Mouse (Mus musculus) megakaryocyte, embryonic 14.5 days (primary cell): ENCODE results near the gene Rps2. TPM values are rescaled to one million over a fixed set of nuclear protein-coding genes. Genes with fewer than 3 reads are reported as not detected.
"Not testable (repeated sequence)": the region's sequence is repeated elsewhere in the genome, so short reads cannot be mapped to it uniquely, and the experiment has no call there.

Experiments used
- H3K27me3 ChIP-seq: replicated peaks from 2 replicates; pipeline ENCODE3; 2012; ENCODE audit warnings: inconsistent platforms
- H3K36me3 ChIP-seq: replicated peaks from 2 replicates; pipeline ENCODE3; 2012; ENCODE audit warnings: low read length, inconsistent platforms, mixed read lengths
- H3K4me1 ChIP-seq: 2 replicates; pipeline ENCODE4 v1.6.1; 2012; ENCODE audit warnings: inconsistent platforms
- H3K4me3 ChIP-seq: replicated peaks from 2 replicates; pipeline ENCODE3; 2012; ENCODE audit warnings: moderate library complexity, mild to moderate bottlenecking, inconsistent platforms
- H3K9me3 ChIP-seq: 2 replicates; pipeline ENCODE4 v1.6.1; 2012; ENCODE audit warnings: inconsistent platforms
- FLI1 ChIP-seq: IDR thresholded peaks from 2 replicates; pipeline ENCODE4 v1.6.1; 2012; ENCODE audit warnings: low read length, inconsistent platforms, mixed read lengths
- GATA1 ChIP-seq: IDR thresholded peaks from 3 replicates; pipeline ENCODE4 v1.6.1; 2012; ENCODE audit warnings: mixed read lengths, low read length, inconsistent platforms, borderline replicate concordance
- polyA plus RNA-seq: library from polyadenylated mRNA; stranded (reverse); fragments of >175 nt; gene quantifications from 2 replicates; pipeline ENCODE4 v1.2.3, GENCODE M21; 2012; ENCODE audit warnings: low replicate concordance; ENCODE audit not compliant: insufficient read depth

The Rps2 gene
- polyA plus RNA-seq, result 653 and 1,069 TPM in 2 replicates

DNA sequence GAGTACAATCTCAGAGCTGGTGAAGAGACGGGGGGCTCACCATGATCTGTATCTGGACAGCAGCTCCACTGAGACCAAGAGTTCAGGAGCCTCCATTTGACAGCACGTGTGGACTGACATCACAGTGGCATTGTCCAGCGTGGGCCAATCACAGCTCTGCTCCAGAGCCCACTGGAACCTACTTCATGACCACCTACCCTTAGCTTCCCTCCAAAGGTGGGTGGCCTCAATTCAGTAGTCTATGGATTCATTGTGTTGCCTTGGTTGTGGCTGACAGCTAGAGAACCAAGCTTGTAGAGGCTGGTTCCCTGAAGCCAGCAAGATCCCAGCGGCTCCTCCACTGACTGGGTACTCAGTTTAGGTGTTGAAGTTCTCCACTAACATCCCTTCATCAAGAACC is at the start of gene Rps2, which contains the start of gene Rnf151:
Rps2 (plus strand) TSS at position 174 of the 400 bp plus-strand sequence.
Rnf151 (minus strand) TSS at position 121 of the 400 bp plus-strand sequence.
- peaks cover 52% of the 10 kb centered on the region for H3K36me3 ChIP-seq
- no peaks in the 10 kb centered on the region for H3K27me3 ChIP-seq
- H3K4me3 ChIP-seq, result peak within 1 kb of the TSS; percentile 70
- no peaks in the 10 kb centered on the region for H3K9me3 ChIP-seq
- peaks cover 32% of the 10 kb centered on the region for H3K4me1 ChIP-seq
- TF ChIP-seq GATA1, result no peak
- TF ChIP-seq FLI1, result no peak

DNA sequence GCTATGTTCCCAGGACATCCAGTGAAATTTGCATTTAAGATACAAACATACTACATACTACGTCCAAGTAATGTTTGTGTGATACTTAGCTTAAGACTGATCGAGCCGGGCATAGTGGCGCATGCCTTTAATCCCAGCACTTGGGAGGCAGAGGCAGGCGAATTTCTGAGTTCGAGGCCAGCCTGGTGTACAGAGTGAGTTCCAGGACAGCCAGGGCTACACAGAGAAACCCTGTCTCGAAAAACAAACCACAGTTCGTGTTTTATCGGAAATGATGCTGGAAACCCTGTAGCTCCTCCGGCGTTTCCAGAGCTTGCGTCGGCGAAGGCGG is 48.7 kb upstream of the Rps2 start:
- Histone ChIP-seq H3K4me1 (peaks cover 58% of the 10 kb centered on the region), H3K36me3 (peaks cover 12% of the 10 kb centered on the region), H3K4me3 (peak overlapping the region; percentile 100)
- not testable (repeated sequence) for H3K9me3 ChIP-seq, H3K27me3 ChIP-seq

DNA sequence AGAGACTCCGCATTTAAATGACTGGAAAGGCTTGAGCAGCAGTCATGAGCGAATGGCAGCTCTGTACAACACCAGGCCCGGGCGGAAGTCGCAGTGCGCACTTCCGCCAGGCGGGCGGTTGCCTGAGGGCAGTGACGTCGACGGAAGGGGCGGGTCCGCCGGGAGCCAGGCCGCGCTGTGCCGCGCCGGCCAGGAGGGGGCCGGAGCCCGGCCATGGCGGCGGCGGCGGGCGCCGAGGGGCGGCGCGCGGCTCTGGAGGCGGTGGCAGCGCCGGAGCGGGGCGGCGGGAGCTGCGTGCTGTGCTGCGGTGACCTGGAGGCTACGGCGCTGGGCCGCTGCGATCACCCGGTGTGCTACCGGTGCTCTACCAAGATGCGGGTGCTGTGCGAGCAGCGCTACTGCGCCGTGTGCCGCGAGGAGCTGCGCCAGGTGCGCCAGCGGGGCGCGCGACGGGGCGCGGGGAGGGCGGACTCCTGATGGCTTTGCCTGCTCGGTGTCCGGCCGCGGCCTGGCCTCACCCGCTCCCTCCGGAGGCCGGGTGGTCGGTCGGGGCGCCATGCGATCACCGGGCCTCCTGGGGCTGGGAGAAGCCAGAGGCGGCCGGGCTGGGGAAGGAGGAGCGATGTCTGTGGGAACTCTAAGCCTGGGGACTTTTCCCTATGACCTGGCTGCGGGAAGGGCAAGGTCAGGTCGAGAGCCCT is 48.2 kb upstream of the Rps2 start, which contains the start of gene Zfp598:
Zfp598 (plus strand) TSS at position 143 of the 701 bp plus-strand sequence.
- peaks cover 15% of the 10 kb centered on the region for H3K36me3 ChIP-seq
- peaks cover 63% of the 10 kb centered on the region for H3K4me1 ChIP-seq
- no peaks in the 10 kb centered on the region for H3K9me3 ChIP-seq
- H3K4me3 ChIP-seq, result peak within 1 kb of the TSS; percentile 100
- TF ChIP-seq FLI1 (peak; percentile 49; the same call in 1 of the 2 replicates), GATA1 (no peak)
- peaks cover 2% of the 10 kb centered on the region for H3K27me3 ChIP-seq

DNA sequence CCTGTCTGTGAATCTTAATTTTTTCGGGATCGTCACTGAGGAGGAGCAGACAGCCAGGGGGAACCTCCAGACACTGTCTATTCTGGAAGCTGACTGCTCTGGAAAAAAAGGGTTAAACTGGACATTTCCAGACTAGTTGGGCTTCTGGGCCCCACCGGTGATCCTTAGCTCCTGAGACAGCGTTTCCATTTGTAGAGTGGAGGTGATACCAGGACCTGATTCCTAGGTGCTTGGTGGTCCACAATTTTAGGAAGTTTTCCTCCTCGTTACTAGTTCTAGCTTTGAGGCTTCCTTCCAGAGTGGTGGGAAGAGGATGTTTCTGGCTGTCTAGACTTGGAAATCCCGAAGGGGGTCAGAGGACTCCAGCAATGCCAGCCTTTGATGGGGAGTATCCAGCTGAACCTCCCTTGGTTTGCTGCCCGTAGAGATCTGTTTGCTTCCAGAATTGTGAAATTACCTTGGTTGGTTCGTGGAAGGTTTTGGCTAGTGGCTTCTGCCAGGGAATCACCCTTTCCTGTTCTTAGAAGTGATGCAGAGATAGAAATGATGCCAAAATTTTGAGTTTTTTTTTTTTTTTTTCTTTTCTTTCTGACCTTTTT is 47.6 kb upstream of the Rps2 start:
- Histone ChIP-seq H3K27me3 (peaks cover 2% of the 10 kb centered on the region), H3K9me3 (no peaks in the 10 kb centered on the region), H3K36me3 (peaks cover 15% of the 10 kb centered on the region), H3K4me3 (peak overlapping the region; percentile 100), H3K4me1 (peaks cover 65% of the 10 kb centered on the region)
- TF ChIP-seq GATA1 (no peak), FLI1 (no peak)

DNA sequence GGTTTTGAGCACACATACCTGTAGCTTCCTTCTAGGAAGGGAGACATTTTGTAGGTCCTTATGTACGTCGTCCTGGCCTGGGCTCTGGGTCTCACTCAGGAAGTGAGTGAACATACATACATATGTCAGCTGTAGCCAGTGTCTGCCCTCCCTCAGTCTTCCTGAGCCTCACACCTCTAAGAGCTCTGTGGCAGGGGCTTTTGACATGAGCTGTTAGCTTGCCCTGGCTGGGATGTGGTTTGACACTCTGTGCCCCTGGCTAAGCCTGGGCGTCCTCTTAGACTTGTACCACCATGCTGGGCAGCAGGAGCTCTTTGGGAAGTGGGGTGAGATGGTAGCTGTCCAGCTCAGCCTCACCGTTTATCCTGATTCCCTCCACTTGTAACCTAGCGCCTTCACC is 46.6 kb upstream of the Rps2 start:
- Histone ChIP-seq H3K4me1 (peaks cover 75% of the 10 kb centered on the region), H3K36me3 (peaks cover 23% of the 10 kb centered on the region), H3K4me3 (peak overlapping the region; percentile 100), H3K27me3 (no peaks in the 10 kb centered on the region), H3K9me3 (no peaks in the 10 kb centered on the region)
- TF ChIP-seq FLI1 (no peak), GATA1 (no peak)

DNA sequence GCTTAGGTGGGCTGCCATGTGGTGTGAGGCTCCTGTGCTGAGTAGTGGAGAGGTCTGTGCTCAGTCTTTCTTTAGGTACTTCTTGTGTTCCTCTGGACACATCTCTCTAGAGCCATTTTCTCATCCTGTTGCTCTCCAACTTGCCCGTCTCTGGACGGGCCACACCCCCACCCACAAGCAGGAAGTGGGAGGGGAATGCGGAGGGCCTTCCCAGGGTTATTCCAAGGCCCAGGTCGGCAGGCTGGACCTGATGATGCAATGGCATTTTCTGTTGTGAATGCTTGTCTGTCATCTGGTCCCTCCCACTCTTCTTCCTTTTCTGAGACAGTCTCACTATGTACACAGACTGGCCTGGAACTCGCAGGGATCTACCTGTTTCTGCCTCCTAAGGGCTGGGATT is 45.8 kb upstream of the Rps2 start:
- TF ChIP-seq FLI1, result no peak
- TF ChIP-seq GATA1, result no peak
- peaks cover 31% of the 10 kb centered on the region for H3K36me3 ChIP-seq
- H3K4me1 ChIP-seq, result peaks cover 74% of the 10 kb centered on the region
- H3K9me3 ChIP-seq, result no peaks in the 10 kb centered on the region
- H3K4me3 ChIP-seq, result peak overlapping the region; percentile 100
- no peaks in the 10 kb centered on the region for H3K27me3 ChIP-seq

DNA sequence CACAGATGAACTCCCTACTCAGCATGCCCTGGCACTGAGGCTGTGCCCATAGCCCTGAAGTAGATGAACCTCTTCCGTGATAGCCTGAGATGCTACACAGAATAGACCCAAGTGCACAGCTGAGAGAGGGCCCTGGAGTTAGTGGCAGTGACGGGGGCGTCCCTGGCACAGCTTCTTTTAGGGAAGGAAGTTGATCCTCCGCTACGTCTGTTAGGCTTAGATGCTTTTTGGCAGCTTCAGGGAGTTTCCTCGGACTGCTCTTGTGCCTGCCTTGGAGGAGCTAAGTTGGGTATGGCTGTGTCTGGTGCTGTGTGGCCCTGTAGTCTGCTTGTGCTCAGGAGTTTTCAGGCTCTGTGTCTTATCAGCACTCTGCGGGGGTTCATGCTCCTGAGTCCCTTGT is 43.6 kb upstream of the Rps2 start:
- no peaks in the 10 kb centered on the region for H3K9me3 ChIP-seq
- no peaks in the 10 kb centered on the region for H3K27me3 ChIP-seq
- peaks cover 52% of the 10 kb centered on the region for H3K36me3 ChIP-seq
- no peak overlapping the region for H3K4me3 ChIP-seq
- no peak for TF ChIP-seq FLI1
- no peak for TF ChIP-seq GATA1
- peaks cover 59% of the 10 kb centered on the region for H3K4me1 ChIP-seq

DNA sequence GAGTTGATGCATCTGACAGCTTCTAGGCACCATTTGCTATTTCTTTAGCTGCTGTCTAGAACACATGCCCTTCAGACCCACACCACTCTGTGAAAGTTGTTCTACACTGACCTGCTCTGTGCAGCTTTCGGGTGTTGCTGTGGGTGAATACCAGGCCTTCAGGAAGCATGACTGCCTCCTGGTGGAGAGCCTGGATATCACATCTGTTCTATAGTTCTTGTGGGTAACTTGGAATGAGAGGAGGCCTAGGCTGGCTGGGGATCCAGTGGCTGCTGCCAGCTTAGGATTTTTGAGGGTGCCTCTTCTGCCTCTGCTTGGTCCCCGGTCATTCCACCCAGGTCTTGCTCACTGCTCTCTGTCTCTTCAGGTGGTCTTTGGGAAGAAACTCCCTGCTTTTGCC is 41.7 kb upstream of the Rps2 start:
- H3K4me1 ChIP-seq, result peaks cover 49% of the 10 kb centered on the region
- no peaks in the 10 kb centered on the region for H3K9me3 ChIP-seq
- H3K27me3 ChIP-seq, result no peaks in the 10 kb centered on the region
- H3K36me3 ChIP-seq, result peaks cover 71% of the 10 kb centered on the region
- H3K4me3 ChIP-seq, result no peak overlapping the region
- TF ChIP-seq FLI1 (no peak), GATA1 (no peak)

DNA sequence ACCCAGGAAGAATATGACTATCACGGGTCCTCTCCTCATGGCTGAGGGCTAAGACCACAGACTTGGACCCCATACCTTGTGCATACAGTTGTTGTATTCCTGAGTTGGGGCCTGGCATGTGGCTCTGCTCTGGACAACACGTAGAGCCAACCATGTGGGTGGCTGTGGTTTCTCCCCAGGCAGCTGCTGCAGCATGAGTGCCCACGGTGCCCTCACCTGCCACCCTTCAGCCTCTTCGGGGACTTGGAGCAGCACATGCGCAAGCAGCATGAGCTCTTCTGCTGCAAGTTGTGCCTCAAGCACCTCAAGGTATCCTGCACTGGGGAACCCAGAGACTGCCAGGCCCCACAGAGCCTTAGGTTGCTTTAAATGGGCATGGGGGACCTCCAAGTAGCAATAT is 41.0 kb upstream of the Rps2 start:
- Histone ChIP-seq H3K9me3 (no peaks in the 10 kb centered on the region), H3K36me3 (peaks cover 78% of the 10 kb centered on the region), H3K27me3 (no peaks in the 10 kb centered on the region), H3K4me3 (no peak overlapping the region), H3K4me1 (peaks cover 42% of the 10 kb centered on the region)
- no peak for TF ChIP-seq GATA1
- no peak for TF ChIP-seq FLI1

DNA sequence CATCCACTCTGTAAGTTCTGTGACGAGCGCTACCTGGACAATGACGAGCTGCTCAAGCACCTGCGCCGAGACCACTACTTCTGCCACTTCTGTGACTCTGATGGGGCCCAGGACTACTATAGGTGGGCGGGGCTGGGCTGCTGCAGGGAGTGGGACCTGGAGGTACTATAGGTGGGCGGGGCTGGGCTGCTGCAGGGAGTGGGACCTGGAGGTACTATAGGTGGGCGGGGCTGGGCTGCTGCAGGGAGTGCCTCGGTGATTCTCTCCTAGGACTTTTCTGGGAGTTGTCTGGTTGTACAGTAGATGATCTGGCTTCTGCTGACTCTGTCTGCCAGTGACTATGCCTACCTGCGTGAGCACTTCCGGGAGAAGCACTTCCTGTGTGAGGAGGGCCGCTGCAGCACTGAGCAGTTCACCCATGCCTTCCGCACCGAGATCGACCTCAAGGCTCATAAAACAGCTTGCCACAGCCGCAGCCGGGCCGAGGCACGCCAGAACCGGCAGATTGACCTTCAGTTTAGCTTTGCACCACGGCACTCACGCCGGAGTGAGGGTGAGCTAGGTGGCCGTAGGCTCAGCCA is 40.3 kb upstream of the Rps2 start:
- H3K36me3 ChIP-seq, result peaks cover 84% of the 10 kb centered on the region
- H3K27me3 ChIP-seq, result no peaks in the 10 kb centered on the region
- no peaks in the 10 kb centered on the region for H3K9me3 ChIP-seq
- no peak for TF ChIP-seq GATA1
- TF ChIP-seq FLI1, result no peak
- H3K4me3 ChIP-seq, result no peak overlapping the region
- peaks cover 35% of the 10 kb centered on the region for H3K4me1 ChIP-seq
